Mouse (Mus musculus) cerebral cortex, adult 2 months (tissue): ENCODE data around the gene Galnt9.

ENCODE experiments used
- WGBS: fragments of 180-500 bp; shearing (Covaris S2); methylation state at CpG from one replicate; pipeline ENCODE4 v1.1.7; 2018; 5-methylcytosine and 5-hydroxymethylcytosine counted together

The Galnt9 gene

GRCm38 (mm10) chr5:110589833-110590232 lies 45.7 kb downstream of the Galnt9 start:
- 90% methylated on average over 8 of the region's 8 CpGs for WGBS

- 51% methylated on average over 8 of the region's 8 CpGs for WGBS
Measured at GRCm38 (mm10) chr5:110594465-110594864, 50.3 kb downstream of the Galnt9 start.

GRCm38 (mm10) chr5:110595341-110595740 lies 51.2 kb downstream of the Galnt9 start:
- 60% methylated on average over 10 of the region's 10 CpGs for WGBS

- 62% methylated on average over 15 of the region's 15 CpGs for WGBS
Measured at GRCm38 (mm10) chr5:110596086-110596780, 52.1 kb downstream of the Galnt9 start.

- WGBS: 51% methylated on average over 2 of the region's 2 CpGs
Measured at GRCm38 (mm10) chr5:110597502-110597901, 53.3 kb downstream of the Galnt9 start.

DNA sequence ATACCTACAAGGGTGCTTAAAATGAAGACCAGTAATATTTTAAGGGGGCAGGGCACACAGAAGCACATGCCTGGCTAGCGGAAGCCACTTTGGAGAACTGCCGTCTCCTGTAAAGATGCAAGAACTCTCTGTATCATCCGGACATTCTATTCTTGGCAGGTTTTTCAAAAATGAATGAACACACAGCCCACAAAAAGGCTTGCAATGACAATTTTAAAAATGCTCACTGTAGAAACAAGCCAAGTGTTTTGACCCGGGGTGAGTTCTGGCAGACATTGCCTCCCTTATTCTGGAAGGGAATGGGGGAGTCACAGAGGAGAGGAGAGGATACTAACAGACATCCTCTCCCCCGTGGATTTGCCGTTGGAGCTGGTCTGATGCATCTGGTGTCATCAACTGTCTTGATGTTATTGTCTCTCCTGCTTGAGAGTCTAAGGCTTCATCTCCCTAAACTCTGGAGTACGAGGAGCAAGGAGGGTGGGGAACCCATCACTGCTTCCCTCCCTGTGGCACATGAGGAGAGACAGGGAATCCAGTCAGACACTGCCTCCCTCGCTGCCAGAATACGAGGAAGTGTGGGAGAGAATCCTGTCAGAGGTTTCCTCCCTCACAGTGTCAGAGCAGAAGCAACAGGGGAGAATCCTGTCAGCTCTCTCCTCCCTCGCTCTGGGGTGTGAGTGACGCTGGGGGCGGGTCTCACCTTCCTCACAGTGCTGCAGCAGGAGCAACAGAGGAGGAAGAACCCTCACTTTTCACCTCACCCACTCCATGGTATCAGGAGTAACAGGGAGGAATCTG lies 54.3 kb downstream of the Galnt9 start:
- 9% methylated on average over 12 of the region's 12 CpGs for WGBS

- 85% methylated on average over 7 of the region's 7 CpGs for WGBS
Measured at GRCm38 (mm10) chr5:110603016-110603685, 59.0 kb downstream of the Galnt9 start.

DNA sequence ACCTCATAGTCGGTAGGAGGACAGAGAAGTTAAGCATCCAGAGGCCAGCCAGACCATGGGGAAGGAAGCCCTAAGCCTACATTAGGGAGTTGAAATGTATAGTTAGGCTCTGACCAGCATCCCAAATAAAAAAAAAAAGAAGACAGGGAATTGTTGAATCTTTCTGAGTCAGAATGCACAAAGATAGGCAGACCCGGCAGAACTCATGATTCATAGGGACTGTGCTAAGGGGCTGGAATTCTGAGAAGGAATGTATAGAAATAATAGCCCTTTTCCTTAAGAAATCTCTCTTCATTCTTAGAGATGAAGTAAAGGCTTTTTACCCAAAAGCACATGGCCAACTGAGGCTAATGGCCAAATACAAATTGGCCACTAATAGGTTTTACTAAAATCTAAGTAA lies 60.2 kb downstream of the Galnt9 start:
- 78% methylated on average over 2 of the region's 2 CpGs for WGBS

GRCm38 (mm10) chr5:110605531-110606221 lies 61.5 kb downstream of the Galnt9 start:
- WGBS: 40% methylated on average over 5 of the region's 5 CpGs

- WGBS: 62% methylated on average over 3 of the region's 3 CpGs
Measured at GRCm38 (mm10) chr5:110607767-110608166, 63.6 kb downstream of the Galnt9 start.

- 64% methylated on average over 6 of the region's 6 CpGs for WGBS
Measured at GRCm38 (mm10) chr5:110608336-110608735, 64.2 kb downstream of the Galnt9 start.

DNA sequence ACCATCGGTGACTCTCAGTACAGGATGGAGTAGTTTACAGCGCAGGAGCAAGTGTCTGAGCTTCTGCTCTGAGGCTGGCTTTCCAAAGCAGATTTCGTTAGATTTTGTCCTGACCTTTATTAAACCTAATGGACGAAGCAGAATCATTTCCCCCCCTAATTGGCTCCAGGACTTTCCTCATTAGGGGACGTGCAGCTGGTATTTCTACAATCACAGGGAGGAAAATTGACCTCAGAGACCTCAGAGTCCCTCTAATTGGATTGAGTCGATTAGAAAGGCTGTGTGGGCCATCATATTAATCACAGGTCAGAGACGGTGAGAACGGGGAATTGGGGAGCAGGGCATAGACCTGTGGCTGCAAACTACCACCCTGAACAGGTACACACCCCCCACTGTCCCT lies 64.8 kb downstream of the Galnt9 start:
- WGBS: 53% methylated on average over 8 of the region's 8 CpGs

DNA sequence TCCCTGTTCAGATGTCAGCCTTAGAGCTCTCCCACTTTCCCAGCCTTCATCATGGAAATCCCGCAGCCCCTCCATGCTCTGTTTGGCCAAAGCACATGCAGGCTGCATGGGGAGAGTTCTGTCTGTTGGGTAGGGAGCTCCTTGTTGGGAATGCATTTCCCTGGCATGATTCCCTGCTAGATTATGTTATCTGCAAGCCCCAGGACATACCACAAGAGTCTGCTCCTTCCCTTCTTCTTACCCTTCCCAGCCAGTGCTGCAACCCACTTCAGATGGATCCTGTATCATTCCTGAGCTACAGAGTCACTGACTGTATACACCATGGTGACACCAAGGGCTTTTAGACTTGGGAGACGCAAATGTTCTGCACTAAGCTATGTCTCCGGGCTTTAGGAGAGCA lies 65.3 kb downstream of the Galnt9 start:
- 82% methylated on average over 3 of the region's 3 CpGs for WGBS

GRCm38 (mm10) chr5:110609868-110610267 lies 65.7 kb downstream of the Galnt9 start:
- WGBS: 68% methylated on average over 5 of the region's 5 CpGs

DNA sequence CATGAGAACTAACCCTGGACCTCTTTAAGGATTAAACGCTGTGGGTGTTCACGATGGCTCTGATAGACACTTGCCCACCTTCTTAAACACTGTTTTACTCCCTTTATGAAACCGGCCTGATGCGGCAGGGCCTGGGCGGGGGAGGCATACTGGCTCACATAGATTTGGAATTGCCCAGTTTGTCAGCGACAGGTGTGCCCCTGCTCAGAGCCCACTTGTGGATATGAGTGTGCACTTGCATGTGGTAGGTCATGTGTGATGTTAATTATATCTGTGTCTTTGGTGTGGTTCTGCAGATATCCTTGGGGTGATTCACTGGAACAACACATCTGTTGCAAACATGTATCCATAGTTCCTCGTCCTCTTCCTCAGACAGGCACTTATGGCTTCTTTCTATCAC lies 66.3 kb downstream of the Galnt9 start:
- WGBS: 87% methylated on average over 7 of the region's 7 CpGs

GRCm38 (mm10) chr5:110611435-110612158 lies 67.4 kb downstream of the Galnt9 start:
- 62% methylated on average over 5 of the region's 5 CpGs for WGBS

DNA sequence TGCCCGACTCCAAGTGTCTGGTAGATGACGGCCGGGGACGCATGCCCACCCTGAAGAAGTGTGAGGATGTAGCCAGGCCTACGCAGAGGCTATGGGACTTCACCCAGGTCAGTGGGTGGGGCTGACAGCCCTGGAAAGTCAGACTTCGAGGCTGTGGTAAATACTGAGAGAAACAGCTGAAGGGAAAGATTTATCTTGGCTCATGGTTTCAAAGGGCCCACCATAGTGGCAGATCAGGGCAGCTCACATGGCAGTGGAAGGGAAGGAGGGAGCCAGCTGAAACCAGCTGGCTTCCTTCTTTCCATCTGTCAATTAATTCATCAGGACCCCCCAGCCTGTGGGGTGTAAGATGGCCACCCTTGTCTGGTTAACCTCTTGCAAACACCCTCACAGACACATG lies 75.1 kb downstream of the Galnt9 start:
- 91% methylated on average over 6 of the region's 6 CpGs for WGBS

DNA sequence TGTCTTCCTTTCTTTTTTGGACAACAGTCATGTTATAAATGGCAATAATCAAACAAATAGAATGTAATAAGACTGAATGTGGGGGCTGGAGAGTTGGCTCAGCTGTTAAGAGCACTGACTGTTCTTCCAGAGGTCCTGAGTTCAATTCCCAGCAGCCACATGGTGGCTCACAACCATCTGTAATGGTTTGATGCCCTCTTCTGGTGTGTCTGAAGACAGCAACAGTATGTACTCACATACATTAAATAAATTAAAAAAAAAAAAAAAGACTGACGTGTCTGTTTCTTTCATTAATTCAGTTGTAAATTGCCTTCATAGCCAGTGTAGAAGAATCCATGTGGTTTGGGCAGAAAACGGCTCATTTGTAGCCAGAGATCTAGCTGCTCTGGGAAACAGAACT lies 80.2 kb downstream of the Galnt9 start:
- WGBS: 74% methylated on average over 2 of the region's 2 CpGs

- WGBS: 60% methylated on average over 10 of the region's 10 CpGs
Measured at GRCm38 (mm10) chr5:110627351-110627750, 83.2 kb downstream of the Galnt9 start.

GRCm38 (mm10) chr5:110628156-110628555 lies 84.0 kb downstream of the Galnt9 start:
- WGBS: 29% methylated on average over 19 of the region's 19 CpGs

DNA sequence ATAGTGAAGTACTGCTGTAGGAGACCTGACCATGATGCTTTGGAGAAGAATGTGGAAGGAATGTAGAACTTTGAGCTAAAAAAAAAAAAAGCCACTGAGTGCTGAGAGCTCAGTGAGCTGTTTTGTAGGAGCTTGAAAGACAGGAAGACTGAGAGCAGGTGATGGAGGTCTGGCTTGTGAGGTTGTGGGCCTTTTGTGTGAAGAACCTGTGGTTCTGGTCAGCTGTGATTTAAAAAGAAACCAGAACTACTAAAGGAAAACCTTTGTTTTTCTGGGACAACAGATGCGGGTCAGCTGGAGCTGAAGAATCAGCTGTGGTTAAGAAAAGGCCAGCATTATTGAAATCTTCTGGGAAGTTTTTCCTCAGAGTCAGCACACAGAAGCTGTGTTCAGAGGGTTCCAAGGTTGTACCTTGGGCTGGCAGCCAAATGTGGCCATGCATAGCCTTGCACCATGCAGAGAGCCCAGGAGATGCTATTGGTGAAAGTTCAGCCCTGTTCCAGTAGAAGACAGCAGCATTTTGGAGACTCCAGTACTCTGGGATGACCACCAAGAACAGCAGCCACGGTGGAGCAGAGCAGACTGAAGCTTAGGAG lies 85.5 kb downstream of the Galnt9 start:
- 68% methylated on average over 2 of the region's 2 CpGs for WGBS
